Mouse (Mus musculus): ENCODE results near the gene Abcd3. TPM values are rescaled to one million over a fixed set of nuclear protein-coding genes. Genes with fewer than 3 reads are reported as not detected.

The Abcd3 gene
- polyA plus RNA-seq, 1 experiment: 174 TPM

GRCm38 (mm10) chr3:121844658-121845057 is 29.6 kb upstream of the Abcd3 start:
- WGBS: 95% methylated on average over 6 of the region's 6 CpGs
- H3K4me3 ChIP-seq (ENCODE audit: insufficient read depth, low read depth, low read length): no peak overlapping the region

GRCm38 (mm10) chr3:121844013-121844412 is 28.9 kb upstream of the Abcd3 start:
- 63% methylated on average over 3 of the region's 3 CpGs for WGBS
- no peaks in the 10 kb centered on the region for H3K4me1 ChIP-seq (ENCODE audit: control insufficient read depth, insufficient read depth, low read length)
- no peak overlapping the region for H3K4me3 ChIP-seq (ENCODE audit: insufficient read depth, low read depth, low read length)
- TF ChIP-seq POLR2A (IDR thresholded peaks at IDR 0.05; ENCODE audit: insufficient read depth, low read depth, low read length) (no peak), CTCF (IDR thresholded peaks at IDR 0.05; ENCODE audit: insufficient read depth, low read depth, low read length) (no peak)
- no peak overlapping the region for H3K27ac ChIP-seq (ENCODE audit: insufficient read depth, low read depth, low read length)

More at GRCm38 (mm10) chr3:121844658-121845057, 29.6 kb upstream of the Abcd3 start:
- Histone ChIP-seq H3K27ac (ENCODE audit: insufficient read depth, low read depth, low read length) (no peak overlapping the region), H3K4me1 (ENCODE audit: control insufficient read depth, insufficient read depth, low read length) (no peaks in the 10 kb centered on the region)
- no peak for TF ChIP-seq CTCF (IDR thresholded peaks at IDR 0.05; ENCODE audit: insufficient read depth, low read depth, low read length)
- TF ChIP-seq POLR2A (IDR thresholded peaks at IDR 0.05; ENCODE audit: insufficient read depth, low read depth, low read length): no peak

GRCm38 (mm10) chr3:121843254-121843653 is 28.2 kb upstream of the Abcd3 start:
- TF ChIP-seq POLR2A (IDR thresholded peaks at IDR 0.05; ENCODE audit: insufficient read depth, low read depth, low read length): no peak
- no peak for TF ChIP-seq CTCF (IDR thresholded peaks at IDR 0.05; ENCODE audit: insufficient read depth, low read depth, low read length)
- Histone ChIP-seq H3K4me1 (ENCODE audit: control insufficient read depth, insufficient read depth, low read length) (no peaks in the 10 kb centered on the region), H3K27ac (ENCODE audit: insufficient read depth, low read depth, low read length) (no peak overlapping the region), H3K4me3 (ENCODE audit: insufficient read depth, low read depth, low read length) (no peak overlapping the region)
- 93% methylated on average over 5 of the region's 5 CpGs for WGBS

- WGBS: 86% methylated on average over 7 of the region's 7 CpGs
- no peak overlapping the region for H3K27ac ChIP-seq (ENCODE audit: insufficient read depth, low read depth, low read length)
- TF ChIP-seq POLR2A (IDR thresholded peaks at IDR 0.05; ENCODE audit: insufficient read depth, low read depth, low read length) (no peak), CTCF (IDR thresholded peaks at IDR 0.05; ENCODE audit: insufficient read depth, low read depth, low read length) (no peak)
- H3K4me1 ChIP-seq (ENCODE audit: control insufficient read depth, insufficient read depth, low read length): no peaks in the 10 kb centered on the region
- H3K4me3 ChIP-seq (ENCODE audit: insufficient read depth, low read depth, low read length): no peak overlapping the region
Measured at GRCm38 (mm10) chr3:121842306-121842860, 27.3 kb upstream of the Abcd3 start.

GRCm38 (mm10) chr3:121841412-121842014 is 26.4 kb upstream of the Abcd3 start:
- H3K4me1 ChIP-seq (ENCODE audit: control insufficient read depth, insufficient read depth, low read length): no peaks in the 10 kb centered on the region
- WGBS: 77% methylated on average over 9 of the region's 9 CpGs
- no peak overlapping the region for H3K27ac ChIP-seq (ENCODE audit: insufficient read depth, low read depth, low read length)
- TF ChIP-seq CTCF (IDR thresholded peaks at IDR 0.05; ENCODE audit: insufficient read depth, low read depth, low read length): no peak
- no peak overlapping the region for H3K4me3 ChIP-seq (ENCODE audit: insufficient read depth, low read depth, low read length)

- 95% methylated on average over 8 of the region's 8 CpGs for WGBS
- no peaks in the 10 kb centered on the region for H3K4me1 ChIP-seq (ENCODE audit: control insufficient read depth, insufficient read depth, low read length)
- H3K4me3 ChIP-seq (ENCODE audit: insufficient read depth, low read depth, low read length): no peak overlapping the region
- H3K27ac ChIP-seq (ENCODE audit: insufficient read depth, low read depth, low read length): no peak overlapping the region
- TF ChIP-seq POLR2A (IDR thresholded peaks at IDR 0.05; ENCODE audit: insufficient read depth, low read depth, low read length) (no peak), CTCF (IDR thresholded peaks at IDR 0.05; ENCODE audit: insufficient read depth, low read depth, low read length) (no peak)
Measured at GRCm38 (mm10) chr3:121840351-121840750, 25.2 kb upstream of the Abcd3 start.

GRCm38 (mm10) chr3:121834732-121835131 is 19.6 kb upstream of the Abcd3 start:
- 58% methylated on average over 2 of the region's 2 CpGs for WGBS
- Histone ChIP-seq H3K4me1 (ENCODE audit: control insufficient read depth, insufficient read depth, low read length) (no peaks in the 10 kb centered on the region), H3K4me3 (ENCODE audit: insufficient read depth, low read depth, low read length) (no peak overlapping the region), H3K27ac (ENCODE audit: insufficient read depth, low read depth, low read length) (no peak overlapping the region)
- no peak for TF ChIP-seq POLR2A (IDR thresholded peaks at IDR 0.05; ENCODE audit: insufficient read depth, low read depth, low read length)
- TF ChIP-seq CTCF (IDR thresholded peaks at IDR 0.05; ENCODE audit: insufficient read depth, low read depth, low read length): no peak

- 94% methylated on average over 4 of the region's 4 CpGs for WGBS
- no peaks in the 10 kb centered on the region for H3K4me1 ChIP-seq (ENCODE audit: control insufficient read depth, insufficient read depth, low read length)
- H3K27ac ChIP-seq (ENCODE audit: insufficient read depth, low read depth, low read length): no peak overlapping the region
- H3K4me3 ChIP-seq (ENCODE audit: insufficient read depth, low read depth, low read length): no peak overlapping the region
- no peak for TF ChIP-seq CTCF (IDR thresholded peaks at IDR 0.05; ENCODE audit: insufficient read depth, low read depth, low read length)
Measured at GRCm38 (mm10) chr3:121834250-121834649, 19.1 kb upstream of the Abcd3 start.

GRCm38 (mm10) chr3:121825092-121825491 is 10.0 kb upstream of the Abcd3 start:
- WGBS: 96% methylated on average over 1 of the region's 1 CpGs
- no peak overlapping the region for H3K27ac ChIP-seq (ENCODE audit: insufficient read depth, low read depth, low read length)
- no peak for TF ChIP-seq CTCF (IDR thresholded peaks at IDR 0.05; ENCODE audit: insufficient read depth, low read depth, low read length)
- no peak for TF ChIP-seq POLR2A (IDR thresholded peaks at IDR 0.05; ENCODE audit: insufficient read depth, low read depth, low read length)
- H3K4me3 ChIP-seq (ENCODE audit: insufficient read depth, low read depth, low read length): no peak overlapping the region
- H3K4me1 ChIP-seq (ENCODE audit: control insufficient read depth, insufficient read depth, low read length): no peaks in the 10 kb centered on the region

Measured in olfactory bulb, adult 2 months (tissue).